Mouse (Mus musculus) kidney, postnatal 10 days (tissue): Measurements from ENCODE around the gene Galnt16.
A peak's percentile ranks its signal among the peaks of the same experiment; 100 is the strongest.

ENCODE experiments used
- DNase-seq: peaks from one replicate; pipeline ENCODE4 v3.0.0; 2021; ENCODE audit warnings: mixed read lengths

The Galnt16 gene

GRCm38 (mm10) chr12:80673170-80673569 is 155.1 kb downstream of the Galnt16 start:
- DNase-seq, result peak; percentile 77
